Mouse (Mus musculus): ENCODE measurements around the gene Gzmg. TPM values are rescaled to one million over a fixed set of nuclear protein-coding genes. Genes with fewer than 3 reads are reported as not detected.
"Not testable (repeated sequence)": the region's sequence is repeated elsewhere in the genome, so short reads cannot be mapped to it uniquely, and the experiment has no call there.

Gzmg gene
- not detected for total RNA-seq (2021)
- long read RNA-seq, experiment 1: 0 reads
- long read RNA-seq, experiment 2: 0 reads

DNA sequence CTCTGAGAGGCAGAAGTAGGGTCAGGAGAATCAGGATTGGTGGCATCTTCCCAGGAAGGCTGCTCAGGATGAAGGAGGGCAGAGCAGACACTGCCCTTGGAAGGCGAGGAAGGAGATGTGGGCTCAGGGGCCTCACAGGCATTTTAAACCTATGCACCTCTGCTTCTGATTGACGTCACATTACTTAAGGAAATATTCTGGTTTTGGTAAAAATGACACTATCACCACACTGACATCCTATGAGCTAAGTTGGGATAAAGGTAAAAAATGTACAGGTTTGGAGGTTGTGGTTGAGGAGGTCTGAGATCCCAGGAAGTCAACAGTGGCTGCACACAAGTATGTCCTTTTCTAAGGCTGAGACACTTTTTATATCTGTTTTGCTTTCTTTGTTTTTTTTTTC is at the start of gene Gzmg:
TSS of gene Gzmg (minus strand) at position 101 of the 400 bp plus-strand sequence.
- not testable (repeated sequence) for DNase-seq

- no peak for DNase-seq
These were observed 46.2 kb upstream of the Gzmg start for GRCm38 (mm10) chr14:56205613-56206012.

GRCm38 (mm10) chr14:56205021-56205420 is 45.6 kb upstream of the Gzmg start:
- DNase-seq: peak; percentile 36 to 56

- DNase-seq: peak; percentile 73 to 78
These were observed 44.6 kb upstream of the Gzmg start for GRCm38 (mm10) chr14:56203975-56204374.

- DNase-seq: peak; percentile 31 to 41
These were observed 27.6 kb upstream of the Gzmg start for GRCm38 (mm10) chr14:56186946-56187345.

- no peak for DNase-seq
These were observed 27.1 kb upstream of the Gzmg start for GRCm38 (mm10) chr14:56186521-56186920.

DNA sequence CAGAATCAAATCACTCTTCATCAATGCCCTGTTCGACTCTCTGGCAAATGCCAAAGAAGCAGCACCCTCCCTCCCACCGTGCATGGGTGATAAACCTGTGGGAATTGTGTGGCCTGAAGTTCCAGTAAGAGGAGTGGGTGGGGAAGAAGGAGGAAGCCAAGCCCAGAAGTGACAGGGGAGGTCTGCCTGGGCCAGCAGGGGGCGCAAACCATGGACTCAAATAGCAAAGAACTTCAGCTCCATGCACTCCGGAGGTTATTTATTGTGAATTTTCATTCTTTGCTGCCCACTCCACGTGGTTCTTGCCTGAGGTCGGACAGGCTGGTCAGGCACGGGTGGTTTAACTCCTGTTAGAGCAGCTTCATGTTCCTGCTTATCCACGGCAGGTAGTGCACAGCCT is 18.3 kb upstream of the Gzmg start:
- peak; percentile 52 to 68 for DNase-seq

DNA sequence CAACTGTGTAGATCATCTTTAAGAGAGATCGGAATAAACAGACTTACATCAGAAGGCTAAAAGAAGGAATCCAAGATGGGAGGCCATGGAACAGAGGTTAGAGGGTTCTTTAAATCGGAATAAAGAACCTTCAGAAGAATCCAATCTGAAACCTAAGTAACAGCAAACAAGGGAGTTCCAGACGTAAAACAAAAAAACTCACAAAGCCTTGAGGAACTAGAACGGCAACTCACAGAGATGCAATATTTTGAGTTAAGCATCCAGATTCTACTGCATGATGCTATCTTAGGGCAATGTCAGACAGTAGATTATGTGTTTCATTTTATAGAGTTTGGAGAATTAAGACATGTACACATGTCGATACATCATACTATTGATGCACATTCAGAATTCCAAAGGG is 15.1 kb upstream of the Gzmg start, which contains the start of gene Gzmn:
TSS of gene Gzmn (minus strand) at position 101 of the 400 bp plus-strand sequence.
- DNase-seq: no peak

DNA sequence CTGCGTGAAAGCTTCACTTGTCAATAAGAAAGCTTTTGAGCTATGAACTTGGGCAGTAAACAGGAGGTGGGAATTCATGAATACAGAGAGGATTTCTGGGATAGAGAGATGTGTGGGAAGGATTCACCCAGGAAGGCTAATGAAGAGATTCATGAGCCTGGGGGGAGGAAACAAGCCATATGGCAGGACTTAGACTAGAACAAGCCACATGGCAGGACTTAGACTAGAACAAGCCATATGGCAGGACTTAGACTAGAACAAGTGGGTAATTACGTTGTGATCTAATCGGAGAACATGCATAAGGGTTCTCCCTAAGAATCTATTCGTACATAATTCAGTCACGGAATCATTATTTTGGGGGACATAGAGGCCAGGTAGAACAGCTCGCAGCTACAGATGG is 14.0 kb upstream of the Gzmg start:
- DNase-seq: no peak

GRCm38 (mm10) chr14:56172744-56173143 is 13.4 kb upstream of the Gzmg start:
- DNase-seq: no peak

GRCm38 (mm10) chr14:56168009-56168408 is 8.6 kb upstream of the Gzmg start:
- no peak for DNase-seq

- no peak for DNase-seq
These were observed 2.7 kb upstream of the Gzmg start for GRCm38 (mm10) chr14:56162109-56162508.

DNA sequence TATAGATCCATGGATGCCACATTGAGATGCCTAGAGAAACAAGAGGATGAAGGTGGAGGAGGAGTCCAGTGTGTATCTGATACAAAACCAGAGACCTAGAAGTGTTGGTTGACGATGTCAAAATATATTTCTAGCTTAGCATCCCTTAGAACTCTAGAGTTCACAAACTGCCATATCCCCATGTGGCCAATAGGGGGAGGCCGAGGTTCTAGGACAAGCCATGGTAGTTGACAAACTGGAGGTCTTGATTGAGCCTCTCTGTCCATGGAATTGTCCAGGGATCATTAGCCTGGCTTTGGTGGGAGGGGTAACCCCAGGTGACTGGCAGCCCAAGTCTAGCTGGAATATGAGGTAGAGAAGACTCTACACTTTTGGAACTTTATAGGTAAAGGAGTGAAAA is 4.0 kb downstream of the Gzmg start:
- DNase-seq: no peak

DNA sequence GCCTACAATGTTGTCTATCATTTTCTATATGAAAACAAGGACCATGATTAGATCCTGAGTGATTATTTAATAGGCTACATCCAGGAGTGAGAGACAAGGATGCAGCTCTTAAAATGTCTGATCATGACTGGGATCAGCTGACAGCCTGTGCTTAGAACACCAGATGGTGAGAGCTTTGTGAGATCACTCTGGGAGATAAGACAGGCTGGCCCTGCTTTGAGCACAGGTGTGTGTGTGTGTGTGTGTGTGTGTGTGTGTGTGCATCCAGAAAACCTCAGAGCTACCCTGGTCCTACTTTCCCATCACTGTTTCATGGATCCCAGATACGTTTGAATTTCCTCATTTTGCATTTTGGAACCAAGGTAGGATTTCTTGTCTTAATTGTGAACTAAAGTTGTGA is 25.7 kb downstream of the Gzmg start:
- DNase-seq: not testable (repeated sequence)

GRCm38 (mm10) chr14:56132508-56132907 is 26.9 kb downstream of the Gzmg start, which contains the start of gene Gzmd:
TSS of gene Gzmd (minus strand) at chr14:56132608.
- DNase-seq: not testable (repeated sequence)

DNA sequence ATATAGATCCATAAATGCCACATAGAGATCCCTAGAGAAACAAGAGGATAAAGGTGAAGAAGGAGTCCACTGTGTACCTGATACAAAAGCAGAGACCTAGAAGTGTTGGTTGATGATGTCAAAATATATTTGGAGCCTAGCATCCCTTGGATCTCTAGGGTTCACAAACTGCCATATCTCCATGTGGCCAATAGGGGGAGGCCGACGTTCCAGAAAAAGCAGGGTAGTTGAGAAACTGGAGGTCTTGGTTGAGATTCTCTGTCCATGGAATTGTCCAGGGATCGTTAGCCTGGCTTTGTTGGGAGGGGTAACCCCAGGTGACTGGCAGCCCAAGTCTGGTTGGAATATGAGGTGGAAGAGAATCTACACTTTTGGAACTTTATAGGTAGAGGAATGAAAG is 31.0 kb downstream of the Gzmg start:
- DNase-seq: no peak

DNA sequence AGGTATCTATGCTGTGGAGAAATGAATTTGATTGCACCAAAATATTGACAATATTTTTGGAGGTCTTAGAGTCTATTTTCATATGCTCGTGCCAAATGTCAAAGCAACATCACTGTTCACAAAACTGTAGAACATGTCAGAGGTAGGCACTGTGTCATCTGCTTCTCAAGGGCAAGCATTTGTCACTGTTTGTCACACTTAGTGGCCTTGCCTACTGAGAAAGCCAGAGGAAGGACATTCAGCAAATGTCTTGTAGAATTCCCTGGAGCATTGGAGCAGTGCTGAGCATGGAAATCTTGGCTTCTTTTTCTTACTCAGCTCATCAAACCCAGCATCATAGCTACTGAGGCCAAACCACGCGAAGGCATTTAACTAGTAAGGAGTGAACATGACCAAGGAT is 35.9 kb downstream of the Gzmg start:
- DNase-seq: peak; percentile 18 to 30

- no peak for DNase-seq
These were observed 38.9 kb downstream of the Gzmg start, which contains the start of gene Gzme for GRCm38 (mm10) chr14:56120525-56120924. TSS of gene Gzme (minus strand) at chr14:56120625.

- DNase-seq: not testable (repeated sequence)
These were observed 43.7 kb downstream of the Gzmg start for GRCm38 (mm10) chr14:56115531-56116310.

Data from adrenal gland, postnatal 36 days (tissue).